Comparison of ENCODE assay signal across 8 mouse cellular contexts in the genomic region with DNA sequence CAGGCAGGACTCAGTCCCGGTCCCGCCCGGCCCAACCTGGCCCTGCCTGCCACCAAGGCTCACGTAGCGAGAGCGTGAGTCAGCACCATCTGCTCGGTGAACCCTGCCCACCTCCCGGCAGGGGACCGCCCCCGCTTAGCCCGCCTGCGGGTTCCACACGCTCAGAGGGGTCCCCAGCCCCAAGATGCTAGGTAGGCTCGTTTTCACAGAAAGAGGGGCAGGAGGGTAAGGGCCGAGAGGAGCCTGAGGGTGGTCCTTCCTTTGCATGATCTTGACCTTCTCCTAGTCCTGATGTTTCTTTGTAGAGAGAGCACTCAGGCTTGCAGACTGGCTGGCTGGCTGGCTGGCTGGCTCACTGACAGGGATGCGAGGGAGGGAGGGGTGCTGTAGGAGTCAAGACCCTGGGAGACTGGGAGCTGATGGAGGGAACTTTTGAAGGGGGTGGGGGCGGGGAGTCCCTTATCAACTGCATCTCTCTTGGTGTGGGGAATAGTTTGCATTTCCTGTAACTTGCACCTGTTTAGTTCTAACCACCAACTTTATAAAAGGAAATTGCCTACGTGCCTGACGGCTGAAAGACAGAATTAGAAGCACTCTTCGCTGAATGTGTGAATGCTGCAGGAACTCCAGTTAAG.
DNase-seq lines count a peak whose midpoint lies in the region; ATAC-seq lines count a peak whose summit lies in the region.

No protein-coding gene starts in this region.

- no peaks in the 10 kb centered on the region; the same call in 1 of the 2 replicates for H3K4me1 ChIP-seq in embryonic facial prominence, embryonic 11.5 days (ENCODE audit: control insufficient read depth, insufficient read depth, low read length)
- peaks cover 17% of the 10 kb centered on the region; the same call in 1 of the 2 replicates for H3K4me1 ChIP-seq in midbrain, embryonic 16.5 days (ENCODE audit: control insufficient read depth, insufficient read depth, low read length)

- no peaks in the 10 kb centered on the region for H3K27me3 ChIP-seq in embryonic facial prominence, embryonic 11.5 days (ENCODE audit: control insufficient read depth, insufficient read depth, low read length)
- no peaks in the 10 kb centered on the region; the same call in 1 of the 2 replicates for H3K27me3 ChIP-seq in midbrain, embryonic 16.5 days (ENCODE audit: control insufficient read depth, insufficient read depth, low read depth, low read length)
- no peaks in the 10 kb centered on the region for H3K27me3 ChIP-seq in splenic B cell, adult 2 months (ENCODE audit: control insufficient read depth, insufficient read depth, low read length, poor library complexity, severe bottlenecking)

- H3K9ac ChIP-seq in embryonic facial prominence, embryonic 11.5 days (replicated peaks; ENCODE audit: low read length) = peak overlapping the region; percentile 53
- peak overlapping the region; percentile 67 for H3K9ac ChIP-seq in midbrain, embryonic 16.5 days (ENCODE audit: low read depth, low read length)

- H3K4me2 ChIP-seq in embryonic facial prominence, embryonic 11.5 days (ENCODE audit: low read depth, low read length) = peak overlapping the region; percentile 79
- H3K4me2 ChIP-seq in midbrain, embryonic 16.5 days (ENCODE audit: low read length) = peak overlapping the region; percentile 74

- no peak overlapping the region for H3K27ac ChIP-seq in embryonic facial prominence, embryonic 11.5 days (replicated peaks; ENCODE audit: low read depth, low read length)
- H3K27ac ChIP-seq in midbrain, embryonic 16.5 days (ENCODE audit: low read length) = 0 out of 2 replicates have a peak overlapping the region, but pooled peaks have one; percentile 26

- no peaks in the 10 kb centered on the region for H3K9me3 ChIP-seq in embryonic facial prominence, embryonic 11.5 days (replicated peaks; ENCODE audit: control insufficient read depth, low read length)
- H3K9me3 ChIP-seq in midbrain, embryonic 16.5 days (replicated peaks; ENCODE audit: control insufficient read depth, low read length, poor library complexity, severe bottlenecking) = no peaks in the 10 kb centered on the region

- no peaks in the 10 kb centered on the region for H3K36me3 ChIP-seq in embryonic facial prominence, embryonic 11.5 days (replicated peaks; ENCODE audit: control insufficient read depth, insufficient read depth, low read depth, low read length)
- no peaks in the 10 kb centered on the region for H3K36me3 ChIP-seq in midbrain, embryonic 16.5 days (ENCODE audit: control insufficient read depth, insufficient read depth, low read length)
- H3K36me3 ChIP-seq in splenic B cell, adult 2 months (ENCODE audit: control insufficient read depth, insufficient read depth, low read length, poor library complexity, severe bottlenecking) = no peaks in the 10 kb centered on the region

- DNase-seq in spleen, adult 18-20 months = peak; percentile 14 to 35
- DNase-seq in spleen, adult 12 weeks (ENCODE audit: low spot score) = no peak
- peak; percentile 66 for DNase-seq in embryonic facial prominence, embryonic 11.5 days (ENCODE audit: low spot score)
- peak; percentile 73 to 77 for DNase-seq in heart, adult 18-20 months
- peak; percentile 92 for DNase-seq in kidney, adult 11 months
- DNase-seq in liver = peak; percentile 48
- peak; percentile 45 for DNase-seq in splenic B cell, adult 2 months (ENCODE audit: low read depth, low spot score)

- 0% methylated on average over 20 of the region's 20 CpGs for whole genome bisulfite sequencing in embryonic facial prominence, embryonic 11.5 days
- WGBS in midbrain, embryonic 16.5 days = under 1% methylated on average over 19 of the region's 20 CpGs

- peak overlapping the region; percentile 26 for H3K4me3 ChIP-seq in embryonic facial prominence, embryonic 11.5 days (ENCODE audit: low read depth, low read length)
- peak overlapping the region; percentile 34 for H3K4me3 ChIP-seq in midbrain, embryonic 16.5 days (ENCODE audit: low read depth, low read length)

- ATAC-seq in embryonic facial prominence, embryonic 11.5 days (replicated peaks; ENCODE audit: insufficient number of reproducible peaks, low FRiP score, low TSS enrichment, low read depth) = peak; percentile 72
- peak; percentile 80 for ATAC-seq in midbrain, embryonic 16.5 days
